Mouse (Mus musculus) adrenal gland (tissue): Measurements from ENCODE around the gene 5730522E02Rik.

ENCODE experiments used
- intact Hi-C: fragments of 180-260 bp; cut with DNase I; formaldehyde crosslinking; loops from one replicate; pipeline ENCODE4 v1.15.1; 2025

Gene 5730522E02Rik

GRCm38 (mm10) chr11:25697508-25698193 is 512.9 kb downstream of the 5730522E02Rik start:
- intact Hi-C loops, result no loop called here

- intact Hi-C loops, result no loop called here
Observed at GRCm38 (mm10) chr11:25696168-25696567, 514.4 kb downstream of the 5730522E02Rik start.

- intact Hi-C loops, result no loop called here
Observed at GRCm38 (mm10) chr11:25684731-25685130, 525.8 kb downstream of the 5730522E02Rik start.

GRCm38 (mm10) chr11:25679856-25680255 is 530.7 kb downstream of the 5730522E02Rik start:
- intact Hi-C loops, result no loop called here

- intact Hi-C loops, result no loop called here
Observed at GRCm38 (mm10) chr11:25674194-25674593, 536.4 kb downstream of the 5730522E02Rik start.

DNA sequence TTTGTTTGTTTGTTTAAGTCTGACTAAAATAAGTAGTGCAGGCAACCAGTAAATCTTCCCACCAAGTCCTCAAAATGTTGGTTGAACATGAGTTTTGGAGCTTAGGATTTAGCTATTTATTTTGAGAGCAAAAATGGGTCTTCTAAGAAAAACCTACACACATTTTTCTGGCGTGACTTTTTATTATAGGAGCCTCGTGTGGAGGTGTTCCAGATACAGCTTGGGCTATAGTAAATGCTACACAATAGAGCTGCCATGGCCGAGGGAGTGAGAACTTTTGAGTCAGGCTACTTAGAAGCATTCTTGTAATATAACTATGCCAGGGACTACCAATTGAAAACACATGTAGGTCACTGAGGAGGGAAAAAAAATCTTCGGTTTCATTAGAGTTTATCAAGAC is 540.5 kb downstream of the 5730522E02Rik start:
- intact Hi-C loops, result no loop called here

GRCm38 (mm10) chr11:25664562-25665104 is 545.9 kb downstream of the 5730522E02Rik start:
- intact Hi-C loops, result no loop called here

- intact Hi-C loops, result no loop called here
Observed at GRCm38 (mm10) chr11:25646282-25646681, 564.3 kb downstream of the 5730522E02Rik start.

- intact Hi-C loops, result no loop called here
Observed at GRCm38 (mm10) chr11:25644767-25645622, 565.6 kb downstream of the 5730522E02Rik start.

DNA sequence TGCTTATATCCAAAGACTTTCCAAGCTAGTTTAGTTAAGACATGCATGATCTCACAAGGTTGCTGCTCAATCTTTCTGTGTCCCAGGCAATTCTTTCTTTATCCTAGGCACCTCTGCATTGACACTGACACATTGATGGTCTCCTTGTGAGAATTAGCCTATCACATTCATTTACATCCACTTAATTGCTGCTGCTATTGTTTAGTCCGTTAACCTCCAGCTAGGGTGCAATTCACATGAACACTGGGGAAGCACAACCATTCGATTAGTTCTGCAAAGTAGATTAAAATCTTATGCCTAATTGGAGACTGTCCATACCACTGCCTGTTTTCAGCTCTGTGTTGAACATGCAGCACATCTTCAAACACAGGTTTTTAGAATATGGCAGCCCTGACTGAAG is 603.7 kb downstream of the 5730522E02Rik start:
- intact Hi-C loops, result no loop called here

DNA sequence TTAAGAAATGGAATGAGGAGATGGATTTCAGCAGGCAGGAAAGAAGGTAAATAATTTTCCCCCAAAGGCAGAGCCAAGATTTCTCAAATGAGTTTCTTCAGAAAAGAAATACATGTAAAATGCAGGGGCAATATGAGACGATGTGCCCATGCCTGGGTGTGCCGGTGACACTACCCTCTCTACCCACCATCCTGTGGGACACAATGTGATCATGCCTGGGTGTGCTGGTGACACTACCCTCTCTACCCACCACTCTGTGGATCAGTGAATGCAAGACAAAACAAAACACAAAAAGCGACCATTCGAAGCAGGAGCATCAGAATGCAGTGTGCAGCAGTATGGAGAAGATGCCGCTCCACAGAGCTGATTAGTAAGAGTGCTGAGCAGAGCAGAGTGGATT is 610.5 kb downstream of the 5730522E02Rik start:
- intact Hi-C loops, result no loop called here

- intact Hi-C loops, result no loop called here
Observed at GRCm38 (mm10) chr11:25595303-25595702, 615.3 kb downstream of the 5730522E02Rik start.

GRCm38 (mm10) chr11:25594780-25595179 is 615.8 kb downstream of the 5730522E02Rik start:
- intact Hi-C loops, result no loop called here

- intact Hi-C loops, result no loop called here
Observed at GRCm38 (mm10) chr11:25592268-25592667, 618.3 kb downstream of the 5730522E02Rik start.

DNA sequence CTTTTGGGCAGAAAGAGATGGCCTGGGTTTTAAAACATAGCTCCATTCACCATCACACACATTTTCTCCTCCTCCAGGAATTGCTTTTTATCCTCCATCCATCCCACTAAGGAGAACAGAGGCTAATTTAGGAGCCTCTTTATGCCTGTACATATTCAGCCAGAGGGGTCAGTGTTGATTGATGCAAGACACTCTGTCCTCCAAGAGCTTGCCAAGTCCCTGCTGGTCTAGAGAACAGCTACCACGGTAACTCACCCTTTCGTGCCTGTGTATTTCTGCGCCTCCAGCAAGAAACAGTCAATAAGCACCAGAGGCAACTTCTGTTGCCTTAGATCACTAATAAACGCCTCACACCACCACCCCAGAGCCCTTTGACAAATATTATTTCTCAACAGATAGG is 620.3 kb downstream of the 5730522E02Rik start:
- intact Hi-C loops, result no loop called here

- intact Hi-C loops, result no loop called here
Observed at GRCm38 (mm10) chr11:25589509-25589908, 621.1 kb downstream of the 5730522E02Rik start.

- intact Hi-C loops, result no loop called here
Observed at GRCm38 (mm10) chr11:25574129-25574465, 636.5 kb downstream of the 5730522E02Rik start.

- intact Hi-C loops, result no loop called here
Observed at GRCm38 (mm10) chr11:25573408-25574128, 637.0 kb downstream of the 5730522E02Rik start.

- intact Hi-C loops, result no loop called here
Observed at GRCm38 (mm10) chr11:25571396-25571795, 639.2 kb downstream of the 5730522E02Rik start.
